Mouse (Mus musculus) hindbrain, embryonic 16.5 days (tissue): ENCODE data around the gene Slc4a1. TPM values are rescaled to one million over a fixed set of nuclear protein-coding genes. Genes with fewer than 3 reads are reported as not detected.

Experiments
- ATAC-seq: fragments of 200-750 bp; cut with Nextera tagmentation; 2 replicates; pipeline ENCODE4 v1.8.0; 2017; ENCODE audit warnings: moderate TSS enrichment, moderate library complexity
- H3K27ac ChIP-seq: fragments of 300-500 bp; sonication (generic); 2 replicates; pipeline ENCODE4 v1.5.1; 2014; ENCODE audit warnings: low read depth, mild to moderate bottlenecking, control low read depth, low read length, moderate library complexity
- H3K27me3 ChIP-seq: fragments of 300-500 bp; sonication (generic); replicated peaks from 2 replicates; pipeline ENCODE4 v1.6.1; 2014; ENCODE audit warnings: low read length; ENCODE audit not compliant: control insufficient read depth, insufficient read depth
- H3K36me3 ChIP-seq: fragments of 300-500 bp; sonication (generic); 2 replicates; pipeline ENCODE4 v1.6.1; 2014; ENCODE audit warnings: mild to moderate bottlenecking, low read length, moderate library complexity, mixed read lengths; ENCODE audit not compliant: control insufficient read depth, insufficient read depth
- H3K4me1 ChIP-seq: fragments of 300-500 bp; sonication (generic); 2 replicates; pipeline ENCODE4 v1.6.1; 2014; ENCODE audit warnings: low read depth, low read length; ENCODE audit not compliant: control insufficient read depth, insufficient read depth
- H3K4me2 ChIP-seq: fragments of 300-500 bp; sonication (generic); 2 replicates; pipeline ENCODE4 v1.6.1; 2014; ENCODE audit warnings: mild to moderate bottlenecking, low read length, control low read depth, moderate library complexity
- H3K4me3 ChIP-seq: fragments of 300-500 bp; sonication (generic); 2 replicates; pipeline ENCODE4 v1.5.1; 2014; ENCODE audit warnings: mild to moderate bottlenecking, low read length, control low read depth, moderate library complexity
- H3K9ac ChIP-seq: fragments of 300-500 bp; sonication (generic); 2 replicates; pipeline ENCODE4 v1.6.1; 2014; ENCODE audit warnings: low read depth, mild to moderate bottlenecking, control low read depth, low read length, moderate library complexity
- H3K9me3 ChIP-seq: fragments of 300-500 bp; sonication (generic); 2 replicates; pipeline ENCODE4 v1.6.1; 2014; ENCODE audit warnings: mild to moderate bottlenecking, low read length, moderate library complexity; ENCODE audit not compliant: control insufficient read depth
- WGBS: fragments of 180-500 bp; shearing (Covaris S2); extraction: QIAGEN DNeasy Blood & Tissue Kit; methylation state at CpG from one replicate; pipeline ENCODE4 v1.1.7; 2014; 5-methylcytosine and 5-hydroxymethylcytosine counted together
- polyA plus RNA-seq: library from polyadenylated mRNA; unstranded; fragments of >200 nt; fragmentation: Nextera tagmentation; extraction: Ambion mirVana; gene quantifications from 2 replicates; pipeline ENCODE4 v1.2.1, GENCODE M21; 2015

Gene Slc4a1
- polyA plus RNA-seq, 1 experiment from 2014 or later: 1.4 TPM

- H3K4me1 ChIP-seq: peaks cover 22% of the 10 kb centered on the region
- peak overlapping the region; percentile 90 for H3K27ac ChIP-seq
- H3K9ac ChIP-seq: no peak overlapping the region
- no peaks in the 10 kb centered on the region for H3K27me3 ChIP-seq
- peak overlapping the region; percentile 77 for H3K4me2 ChIP-seq
- WGBS: under 1% methylated on average over 32 of the region's 32 CpGs
- peaks cover 9% of the 10 kb centered on the region for H3K36me3 ChIP-seq
- no peaks in the 10 kb centered on the region for H3K9me3 ChIP-seq
- peak overlapping the region; percentile 90 for H3K4me3 ChIP-seq
- peak; percentile 95 for ATAC-seq
These were observed 42.4 kb upstream of the Slc4a1 start for GRCm38 (mm10) chr11:102408344-102408876.

- Histone ChIP-seq H3K4me2 (peak within 1 kb of the TSS; percentile 77), H3K27me3 (no peaks in the 10 kb centered on the region), H3K27ac (peak within 1 kb of the TSS; percentile 90), H3K36me3 (peaks cover 15% of the 10 kb centered on the region), H3K4me1 (peaks cover 22% of the 10 kb centered on the region), H3K9me3 (no peaks in the 10 kb centered on the region), H3K4me3 (peak within 1 kb of the TSS; percentile 90), H3K9ac (peak within 1 kb of the TSS; percentile 96)
- WGBS: under 1% methylated on average over 19 of the region's 19 CpGs
- ATAC-seq: no peak
These were observed 41.8 kb upstream of the Slc4a1 start, which contains the start of gene Slc25a39 for GRCm38 (mm10) chr11:102407834-102408215. Gene Slc25a39 (minus strand): TSS chr11:102407946.

- Histone ChIP-seq H3K27ac (peak overlapping the region; percentile 90), H3K4me1 (peaks cover 22% of the 10 kb centered on the region), H3K4me3 (peak overlapping the region; percentile 90), H3K27me3 (no peaks in the 10 kb centered on the region), H3K9me3 (no peaks in the 10 kb centered on the region), H3K9ac (peak overlapping the region; percentile 96), H3K4me2 (peak overlapping the region; percentile 77), H3K36me3 (peaks cover 21% of the 10 kb centered on the region)
- ATAC-seq: peak; percentile 83
- WGBS: 0% methylated on average over 52 of the region's 85 CpGs
These were observed 41.2 kb upstream of the Slc4a1 start for GRCm38 (mm10) chr11:102406900-102407833.

GRCm38 (mm10) chr11:102406401-102406800 is 40.4 kb upstream of the Slc4a1 start:
- Histone ChIP-seq H3K36me3 (peaks cover 29% of the 10 kb centered on the region), H3K4me1 (peaks cover 22% of the 10 kb centered on the region), H3K27ac (peak overlapping the region; percentile 90), H3K27me3 (no peaks in the 10 kb centered on the region), H3K4me3 (peak overlapping the region; percentile 90), H3K9ac (peak overlapping the region; percentile 96), H3K4me2 (peak overlapping the region; percentile 77), H3K9me3 (no peaks in the 10 kb centered on the region)
- no peak for ATAC-seq
- 2% methylated on average over 3 of the region's 3 CpGs for WGBS

- H3K9ac ChIP-seq: peak overlapping the region; percentile 96
- H3K4me1 ChIP-seq: peaks cover 22% of the 10 kb centered on the region
- H3K27me3 ChIP-seq: no peaks in the 10 kb centered on the region
- no peaks in the 10 kb centered on the region for H3K9me3 ChIP-seq
- H3K4me3 ChIP-seq: no peak overlapping the region; the same call in 1 of the 2 replicates
- peaks cover 29% of the 10 kb centered on the region for H3K36me3 ChIP-seq
- 87% methylated on average over 11 of the region's 11 CpGs for WGBS
- H3K4me2 ChIP-seq: peak overlapping the region; percentile 77
- no peak overlapping the region for H3K27ac ChIP-seq
- ATAC-seq: no peak
These were observed 39.7 kb upstream of the Slc4a1 start for GRCm38 (mm10) chr11:102405544-102406285.

GRCm38 (mm10) chr11:102404161-102405010 is 38.4 kb upstream of the Slc4a1 start:
- no peak for ATAC-seq
- Histone ChIP-seq H3K9me3 (no peaks in the 10 kb centered on the region), H3K4me3 (no peak overlapping the region), H3K9ac (no peak overlapping the region), H3K4me2 (no peak overlapping the region), H3K4me1 (peaks cover 26% of the 10 kb centered on the region), H3K36me3 (peaks cover 36% of the 10 kb centered on the region), H3K27me3 (no peaks in the 10 kb centered on the region), H3K27ac (no peak overlapping the region)
- 75% methylated on average over 18 of the region's 18 CpGs for WGBS

- Histone ChIP-seq H3K4me1 (peaks cover 24% of the 10 kb centered on the region), H3K27me3 (no peaks in the 10 kb centered on the region), H3K4me2 (no peak overlapping the region), H3K36me3 (peaks cover 39% of the 10 kb centered on the region), H3K9me3 (no peaks in the 10 kb centered on the region), H3K4me3 (no peak overlapping the region), H3K9ac (no peak overlapping the region), H3K27ac (no peak overlapping the region)
- ATAC-seq: no peak
- 95% methylated on average over 11 of the region's 11 CpGs for WGBS
These were observed 37.7 kb upstream of the Slc4a1 start for GRCm38 (mm10) chr11:102403657-102404056.

- H3K4me3 ChIP-seq: no peak overlapping the region
- H3K9me3 ChIP-seq: no peaks in the 10 kb centered on the region
- no peak overlapping the region for H3K9ac ChIP-seq
- H3K27me3 ChIP-seq: no peaks in the 10 kb centered on the region
- H3K4me2 ChIP-seq: no peak overlapping the region
- H3K36me3 ChIP-seq: peaks cover 39% of the 10 kb centered on the region
- WGBS: 41% methylated on average over 12 of the region's 12 CpGs
- ATAC-seq: no peak
- no peak overlapping the region for H3K27ac ChIP-seq
- H3K4me1 ChIP-seq: peaks cover 33% of the 10 kb centered on the region
These were observed 36.0 kb upstream of the Slc4a1 start for GRCm38 (mm10) chr11:102401898-102402500.
